Mouse (Mus musculus) MEL (cell line): Measurements from ENCODE around the gene Gm42421. TPM values are rescaled to one million over a fixed set of nuclear protein-coding genes. Genes with fewer than 3 reads are reported as not detected.

ENCODE experiments used
- DNase-seq: peaks from one replicate; pipeline ENCODE4 v3.0.0; 2011; ENCODE audit warnings: low read depth, low spot score
- H3K27ac ChIP-seq: 2 replicates; pipeline ENCODE4 v1.5.1; 2012; ENCODE audit warnings: low read depth, mild to moderate bottlenecking, control low read depth, low read length, moderate library complexity; ENCODE audit not compliant: control insufficient read depth
- H3K27me3 ChIP-seq, 2 experiments: fragments of 150-350 bp in 1 of 2; sonication (generic) in 1 of 2; 2 replicates each; pipeline ENCODE4 v1.6.1; 2012; ENCODE audit warnings: low read length in 2 of 2, mild to moderate bottlenecking in 2 of 2, improper control_type of control experiment in 1 of 2, moderate library complexity in 1 of 2; ENCODE audit not compliant: insufficient read depth in 2 of 2, control insufficient read depth in 1 of 2
- H3K36me3 ChIP-seq, 2 experiments: 2 replicates each; pipeline ENCODE4 v1.6.1; 2012 to 2014; ENCODE audit warnings: low read length in 2 of 2, improper control_type of control experiment in 1 of 2, inconsistent platforms in 1 of 2, mild to moderate bottlenecking in 1 of 2; ENCODE audit not compliant: insufficient read depth in 2 of 2, control insufficient read depth in 1 of 2
- H3K4me1 ChIP-seq, 2 experiments: fragments of 150-350 bp in 1 of 2; sonication (generic) in 1 of 2; 2 replicates each; pipeline ENCODE4 v1.6.1; 2012; ENCODE audit warnings: low read length in 2 of 2, improper control_type of control experiment in 1 of 2, mild to moderate bottlenecking in 1 of 2; ENCODE audit not compliant: insufficient read depth in 2 of 2, control insufficient read depth in 1 of 2
- H3K4me3 ChIP-seq, 2 experiments: fragments of 150-350 bp in 1 of 2; sonication (generic) in 1 of 2; 2 replicates each; pipeline ENCODE4 v1.5.1; 2012; ENCODE audit warnings: low read depth in 2 of 2, low read length in 2 of 2, mild to moderate bottlenecking in 2 of 2, moderate library complexity in 2 of 2, control low read depth in 1 of 2, improper control_type of control experiment in 1 of 2; ENCODE audit not compliant: control insufficient read depth in 1 of 2, insufficient read depth in 1 of 2
- H3K79me2 ChIP-seq: 2 replicates; pipeline ENCODE4 v1.6.1; 2012; ENCODE audit warnings: mild to moderate bottlenecking, low read length, moderate library complexity; ENCODE audit not compliant: control insufficient read depth, poor library complexity, insufficient read depth
- H3K9ac ChIP-seq: 2 replicates; pipeline ENCODE4 v1.6.1; 2012; ENCODE audit warnings: low read depth, mild to moderate bottlenecking, control low read depth, low read length, moderate library complexity; ENCODE audit not compliant: control insufficient read depth, poor library complexity, severe bottlenecking
- H3K9me3 ChIP-seq: fragments of 150-350 bp; sonication (generic); replicated peaks from 2 replicates; pipeline ENCODE4 v1.6.1; 2012; ENCODE audit warnings: mild to moderate bottlenecking, low read length, improper control_type of control experiment, moderate library complexity; ENCODE audit not compliant: insufficient read depth
- BHLHE40 ChIP-seq: IDR thresholded peaks from 2 replicates; pipeline ENCODE4 v1.6.1; 2012; ENCODE audit warnings: low read depth, mild to moderate bottlenecking, inconsistent platforms, low read length, improper control_type of control experiment, borderline replicate concordance
- CTCF ChIP-seq, 3 experiments: IDR thresholded peaks in 2 of 3; conservative IDR thresholded peaks in 1 of 3; 2 replicates each; pipeline ENCODE4 v1.5.1; 2011 to 2012; ENCODE audit warnings: low read length in 3 of 3, low read depth in 2 of 3, mild to moderate bottlenecking in 2 of 3, improper control_type of control experiment in 1 of 3, inconsistent platforms in 1 of 3, mixed read lengths in 1 of 3, moderate library complexity in 1 of 3; ENCODE audit not compliant: control insufficient read depth in 1 of 3, insufficient read depth in 1 of 3, poor library complexity in 1 of 3, severe bottlenecking in 1 of 3
- ELF1 ChIP-seq: IDR thresholded peaks from 2 replicates; pipeline ENCODE4 v1.6.1; 2014; ENCODE audit warnings: low read depth, mild to moderate bottlenecking, inconsistent platforms, low read length, improper control_type of control experiment, moderate library complexity
- ETS1 ChIP-seq: IDR thresholded peaks from 2 replicates; pipeline ENCODE4 v1.6.1; 2012; ENCODE audit warnings: low read depth, mild to moderate bottlenecking, inconsistent platforms, low read length, improper control_type of control experiment, moderate library complexity
- JUND ChIP-seq: IDR thresholded peaks from 2 replicates; pipeline ENCODE4 v1.6.1; 2011; ENCODE audit warnings: low read depth, mild to moderate bottlenecking, improper control_type of control experiment, low read length
- MAFK ChIP-seq: IDR thresholded peaks from 2 replicates; pipeline ENCODE4 v1.6.1; 2011; ENCODE audit warnings: low read depth, mild to moderate bottlenecking, low read length, improper control_type of control experiment, borderline replicate concordance
- MEF2A ChIP-seq: IDR thresholded peaks from 2 replicates; pipeline ENCODE4 v1.6.1; 2014; ENCODE audit warnings: low read depth, mild to moderate bottlenecking, inconsistent platforms, low read length, improper control_type of control experiment; ENCODE audit not compliant: poor library complexity, insufficient replicate concordance, severe bottlenecking; ENCODE audit errors: extremely low read depth
- MXI1 ChIP-seq: IDR thresholded peaks from 2 replicates; pipeline ENCODE4 v1.6.1; 2011; ENCODE audit warnings: mild to moderate bottlenecking, low read depth, low read length, improper control_type of control experiment
- MYC ChIP-seq: IDR thresholded peaks from 2 replicates; pipeline ENCODE4 v1.6.1; 2011; ENCODE audit warnings: low read depth, mild to moderate bottlenecking, low read length, improper control_type of control experiment, moderate library complexity
- RAD21 ChIP-seq: IDR thresholded peaks from 2 replicates; pipeline ENCODE4 v1.6.1; 2011; ENCODE audit warnings: mild to moderate bottlenecking, low read depth, low read length, improper control_type of control experiment
- RCOR1 ChIP-seq: IDR thresholded peaks from 2 replicates; pipeline ENCODE4 v1.6.1; 2012; ENCODE audit warnings: low read depth, mild to moderate bottlenecking, inconsistent platforms, low read length, improper control_type of control experiment
- SIN3A ChIP-seq: IDR thresholded peaks from 2 replicates; pipeline ENCODE4 v1.6.1; 2012; ENCODE audit warnings: low read length, improper control_type of control experiment, inconsistent platforms
- SMC3 ChIP-seq: IDR thresholded peaks from 2 replicates; pipeline ENCODE4 v1.6.1; 2011; ENCODE audit warnings: low read depth, low read length, improper control_type of control experiment
- TBP ChIP-seq: IDR thresholded peaks from 2 replicates; pipeline ENCODE4 v1.8.0; 2011; ENCODE audit warnings: low read depth, low read length, improper control_type of control experiment
- ZC3H11A ChIP-seq: IDR thresholded peaks from 2 replicates; pipeline ENCODE4 v1.6.1; 2012; ENCODE audit warnings: low read depth, mild to moderate bottlenecking, inconsistent platforms, low read length, improper control_type of control experiment
- ZKSCAN1 ChIP-seq: IDR thresholded peaks from 2 replicates; pipeline ENCODE4 v1.6.1; 2012; ENCODE audit warnings: low read depth, mild to moderate bottlenecking, inconsistent platforms, low read length, improper control_type of control experiment, moderate library complexity
- ZMIZ1 ChIP-seq: IDR thresholded peaks from 2 replicates; pipeline ENCODE4 v1.6.1; 2012; ENCODE audit warnings: low read depth, mild to moderate bottlenecking, inconsistent platforms, low read length, improper control_type of control experiment, moderate library complexity
- ZNF384 ChIP-seq: IDR thresholded peaks from 2 replicates; pipeline ENCODE4 v1.6.1; 2012; ENCODE audit warnings: low read depth, mild to moderate bottlenecking, inconsistent platforms, low read length, improper control_type of control experiment
- polyA plus RNA-seq, 2 experiments: library from polyadenylated mRNA; stranded (reverse) in 1 of 2; unstranded in 1 of 2; fragments of >175 nt in 1 of 2; fragments of >200 nt in 1 of 2; gene quantifications; 2 replicates each; pipeline versions ENCODE4 v1.2.1 to v1.2.4; 2012; ENCODE audit warnings: low replicate concordance in 2 of 2, low read depth in 1 of 2; ENCODE audit not compliant: insufficient read length in 2 of 2, insufficient read depth in 1 of 2, missing spikeins in 1 of 2
- total RNA-seq: library from RNA; depleted of rRNA; stranded (reverse); fragments of 300-350 nt; gene quantifications from 2 replicates; pipeline ENCODE4 v1.2.3, GENCODE M21; 2012

Gm42421 gene
- total and polyA plus RNA-seq, 3 experiments, result 0.39 to 0.84 TPM; not detected in 1

GRCm38 (mm10) chr5:143972628-143973027, 44.7 kb downstream of the Gm42421 start (continued):
- TF ChIP-seq BHLHE40 (no peak), ELF1 (no peak), MXI1 (no peak), ETS1 (no peak), ZKSCAN1 (no peak), MAFK (no peak), JUND (no peak), ZNF384 (no peak)

GRCm38 (mm10) chr5:143974931-143975630, 47.1 kb downstream of the Gm42421 start:
- Histone ChIP-seq H3K4me1 (peaks cover 9 to 40% of the 10 kb centered on the region in 2 experiments), H3K9me3 (no peaks in the 10 kb centered on the region), H3K4me3 (no peak overlapping the region), H3K27ac (no peak overlapping the region), H3K36me3 (peaks cover 0 to 12% of the 10 kb centered on the region in 2 experiments; a peak in 2 of 4 replicates), H3K27me3 (no peaks in the 10 kb centered on the region), H3K79me2 (no peaks in the 10 kb centered on the region), H3K9ac (no peak overlapping the region)
- DNase-seq, result peak; percentile 87
- peak; percentile 63 for TF ChIP-seq ZC3H11A
- TF ChIP-seq MYC, result no peak
- TF ChIP-seq RAD21, result peak; percentile 72
- peak; percentile 82 for TF ChIP-seq SMC3
- no peak for TF ChIP-seq SIN3A
- no peak for TF ChIP-seq TBP
- TF ChIP-seq ZNF384, result peak; percentile 85
- no peak for TF ChIP-seq ZMIZ1
- TF ChIP-seq CTCF (IDR thresholded peaks at IDR 0.05 in 2 of 3, conservative IDR thresholded peaks at IDR 0.05 in 1 of 3; ENCODE audit: control insufficient read depth in 1 of 3, insufficient read depth in 1 of 3, low read depth in 2 of 3, low read length in 3 of 3, poor library complexity in 1 of 3, severe bottlenecking in 1 of 3), result peak; percentile 84 to 95 (median 94)
- TF ChIP-seq MEF2A, result no peak
- TF ChIP-seq MXI1, result no peak

- Histone ChIP-seq H3K9ac (no peak overlapping the region), H3K4me3 (no peak overlapping the region), H3K36me3 (peaks cover 0 to 12% of the 10 kb centered on the region in 2 experiments; a peak in 2 of 4 replicates), H3K27me3 (no peaks in the 10 kb centered on the region), H3K27ac (no peak overlapping the region), H3K4me1 (peaks cover 9 to 40% of the 10 kb centered on the region in 2 experiments), H3K79me2 (no peaks in the 10 kb centered on the region), H3K9me3 (no peaks in the 10 kb centered on the region)
- no peak for DNase-seq
- no peak for TF ChIP-seq RCOR1
Measured at GRCm38 (mm10) chr5:143975631-143975933, 47.6 kb downstream of the Gm42421 start.
